Mouse (Mus musculus) forebrain, embryonic 15.5 days (tissue): ENCODE measurements at regions not wholly inside any gene's neighbourhood (a gene's known extent, or its start where the extent isn't known, plus 50 kb on each side); places are given as distances from the start of the nearest gene placed in this dataset.

Experiments
- ATAC-seq: fragments of 200-750 bp; cut with Nextera tagmentation; replicated peaks from 2 replicates; pipeline ENCODE4 v1.8.0; 2017; ENCODE audit warnings: mild to moderate bottlenecking, moderate TSS enrichment, moderate library complexity
- H3K27ac ChIP-seq: fragments of 300-500 bp; sonication (generic); replicated peaks from 2 replicates; pipeline ENCODE4 v1.5.1; 2015; ENCODE audit warnings: mild to moderate bottlenecking, inconsistent platforms
- H3K27me3 ChIP-seq: fragments of 300-500 bp; sonication (generic); 2 replicates; pipeline ENCODE4 v1.6.1; 2015; ENCODE audit warnings: inconsistent platforms
- H3K36me3 ChIP-seq: fragments of 300-500 bp; sonication (generic); 2 replicates; pipeline ENCODE4 v1.6.1; 2015; ENCODE audit warnings: mild to moderate bottlenecking, inconsistent platforms
- H3K4me1 ChIP-seq: fragments of 300-500 bp; sonication (generic); 2 replicates; pipeline ENCODE4 v1.6.1; 2015; ENCODE audit warnings: inconsistent platforms
- H3K4me2 ChIP-seq: fragments of 300-500 bp; sonication (generic); replicated peaks from 2 replicates; pipeline ENCODE4 v1.6.1; 2015; ENCODE audit warnings: mild to moderate bottlenecking, inconsistent platforms
- H3K4me3 ChIP-seq: fragments of 300-500 bp; sonication (generic); 2 replicates; pipeline ENCODE4 v1.5.1; 2015; ENCODE audit warnings: mild to moderate bottlenecking, inconsistent platforms
- H3K9ac ChIP-seq: fragments of 300-500 bp; sonication (generic); replicated peaks from 2 replicates; pipeline ENCODE4 v1.6.1; 2015; ENCODE audit warnings: mild to moderate bottlenecking, inconsistent platforms
- H3K9me3 ChIP-seq: fragments of 300-500 bp; sonication (generic); 2 replicates; pipeline ENCODE4 v1.6.1; 2016; ENCODE audit warnings: inconsistent platforms
- WGBS: fragments of 180-500 bp; shearing (Covaris S2); methylation state at CpG from one replicate; pipeline ENCODE4 v1.1.7; 2015; ENCODE audit warnings: mixed read lengths; 5-methylcytosine and 5-hydroxymethylcytosine counted together

GRCm38 (mm10) chr4:16700159-16700558, 2905.1 kb upstream of the Gm12353 start:
- Histone ChIP-seq H3K36me3 (no peaks in the 10 kb centered on the region), H3K9me3 (no peaks in the 10 kb centered on the region), H3K4me1 (no peaks in the 10 kb centered on the region), H3K4me3 (no peak overlapping the region), H3K27me3 (no peaks in the 10 kb centered on the region), H3K4me2 (no peak overlapping the region), H3K9ac (no peak overlapping the region), H3K27ac (no peak overlapping the region)
- ATAC-seq, result no peak
- 62% methylated on average over 2 of the region's 2 CpGs for WGBS

- Histone ChIP-seq H3K9ac (no peak overlapping the region), H3K27me3 (no peaks in the 10 kb centered on the region), H3K9me3 (no peaks in the 10 kb centered on the region), H3K4me2 (no peak overlapping the region), H3K4me1 (no peaks in the 10 kb centered on the region), H3K36me3 (no peaks in the 10 kb centered on the region), H3K27ac (no peak overlapping the region), H3K4me3 (no peak overlapping the region)
- no peak for ATAC-seq
Observed at GRCm38 (mm10) chr4:16714796-16715195, 2890.5 kb upstream of the Gm12353 start.

GRCm38 (mm10) chr4:16739785-16740184, 2865.5 kb upstream of the Gm12353 start:
- Histone ChIP-seq H3K27ac (no peak overlapping the region), H3K4me2 (no peak overlapping the region), H3K9ac (no peak overlapping the region), H3K9me3 (no peaks in the 10 kb centered on the region), H3K27me3 (no peaks in the 10 kb centered on the region), H3K4me1 (no peaks in the 10 kb centered on the region), H3K4me3 (no peak overlapping the region), H3K36me3 (no peaks in the 10 kb centered on the region)
- no peak for ATAC-seq
- 84% methylated on average over 3 of the region's 3 CpGs for WGBS
